Mouse (Mus musculus): Measurements from ENCODE around the gene Stxbp1.

The Stxbp1 gene

DNA sequence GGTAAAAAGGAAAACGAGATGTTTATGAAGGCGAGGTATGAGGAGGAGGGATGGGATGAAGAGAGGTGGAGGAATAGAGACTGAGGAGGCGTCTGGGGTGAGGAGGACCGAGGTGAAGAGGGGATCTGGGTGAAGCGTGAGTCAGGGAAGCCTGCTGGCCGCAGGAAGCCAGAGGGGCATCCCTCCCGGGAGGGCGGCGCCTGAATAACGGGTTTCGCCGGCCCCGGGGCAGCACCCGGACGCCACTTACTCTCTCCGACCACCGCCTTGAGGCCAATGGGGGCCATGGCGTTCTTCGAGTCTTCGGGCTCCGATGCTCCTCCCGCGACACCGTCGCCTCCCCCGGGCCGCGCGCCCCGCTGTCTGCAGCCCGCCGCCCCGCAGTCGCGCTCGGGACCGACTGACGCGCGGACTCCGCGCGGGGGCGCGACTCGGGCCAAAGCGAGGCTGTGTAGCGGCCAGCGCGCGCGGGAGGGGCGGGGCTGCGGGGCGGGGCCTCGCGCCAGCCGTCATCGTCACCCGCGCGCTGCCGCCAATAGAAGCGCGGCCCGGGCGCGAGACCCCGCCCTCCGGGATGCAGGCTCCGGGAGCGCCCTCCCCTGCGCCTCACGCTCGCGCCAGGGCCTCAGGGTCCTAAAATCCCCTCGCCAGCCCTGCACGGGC, at the start of gene Stxbp1:
Stxbp1 (minus strand) TSS at position 441 of the 663 bp plus-strand sequence.
- peak; percentile 79 for DNase-seq (ENCODE audit: low read depth, low spot score)

DNA sequence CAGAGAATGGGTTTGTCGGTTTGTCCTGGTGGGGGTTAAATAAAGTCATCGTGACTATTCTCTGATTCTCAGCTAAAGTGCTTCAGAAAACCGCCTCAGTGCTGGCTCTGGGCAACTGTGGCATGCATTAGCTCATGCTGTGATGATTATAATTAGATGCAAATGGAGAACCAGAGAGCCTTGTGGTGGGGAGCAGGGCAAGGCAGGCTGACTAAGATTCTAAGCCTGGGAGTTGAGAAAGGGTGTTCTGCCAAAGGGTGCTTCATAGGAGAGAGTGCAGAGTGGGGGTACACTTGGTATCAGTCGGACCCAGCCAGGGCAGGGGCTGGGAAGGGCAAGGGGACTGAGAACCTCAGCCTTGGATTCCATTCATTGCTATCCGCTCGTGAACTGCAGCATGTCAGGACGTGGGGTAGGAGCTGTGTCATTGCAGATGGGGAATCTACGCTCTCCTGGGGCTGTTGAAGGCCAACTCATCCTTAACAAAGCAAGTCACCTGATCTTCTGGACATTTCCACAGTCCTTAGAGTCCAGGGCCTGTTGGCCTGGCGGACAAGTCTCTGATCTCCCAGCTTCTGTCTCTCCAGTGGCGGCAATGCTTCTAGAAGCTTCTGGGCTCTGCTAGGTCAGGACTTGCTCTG, 49.6 kb upstream of the Stxbp1 start:
- no peak for DNase-seq (ENCODE audit: low read depth, low spot score)

DNA sequence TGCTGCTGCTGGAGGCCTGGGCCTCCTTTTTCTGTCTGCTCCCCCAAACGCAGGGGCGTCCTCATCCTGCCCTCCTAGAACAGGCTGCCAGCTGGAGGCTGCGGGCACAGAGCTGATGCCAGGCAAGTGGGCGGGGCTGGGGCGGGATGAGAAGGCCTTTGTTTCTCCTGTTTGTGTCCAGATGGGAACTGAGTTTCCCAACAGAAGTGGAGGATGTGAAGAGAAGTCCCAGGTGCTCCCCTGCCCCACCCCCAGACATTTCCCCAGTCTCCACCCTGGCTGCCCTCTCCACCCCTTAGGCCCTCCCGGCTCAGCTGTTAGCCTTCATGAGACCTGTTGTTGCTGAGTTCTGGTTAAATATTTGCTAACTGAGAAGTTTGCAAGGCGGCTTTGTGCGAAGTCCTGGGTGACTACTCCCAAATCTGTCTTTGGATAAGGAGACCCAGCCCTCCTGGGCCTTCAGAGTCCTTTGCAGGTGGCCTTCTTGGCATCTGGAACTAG, 48.6 kb upstream of the Stxbp1 start:
- DNase-seq (ENCODE audit: low read depth, low spot score) = no peak

DNA sequence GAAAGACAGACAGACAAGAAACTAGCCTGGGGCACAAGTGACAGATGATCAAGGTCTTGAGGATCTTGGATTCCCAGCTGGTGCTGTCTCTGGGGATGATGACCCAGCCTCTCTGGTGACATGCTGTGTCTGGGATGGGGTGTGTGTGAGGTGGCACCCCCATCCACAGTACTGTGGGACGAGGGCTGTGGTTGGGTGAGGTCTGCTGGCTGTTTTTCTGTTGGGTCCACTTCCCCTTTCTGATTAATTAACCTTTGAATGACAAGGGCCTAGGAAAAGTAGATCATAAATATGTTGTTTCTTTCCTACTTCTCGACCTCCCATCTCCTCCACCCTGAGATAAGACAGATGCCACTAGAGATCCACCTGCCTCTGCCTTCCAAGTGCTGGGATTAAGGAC, 47.1 kb upstream of the Stxbp1 start:
- no peak for DNase-seq (ENCODE audit: low read depth, low spot score)

DNA sequence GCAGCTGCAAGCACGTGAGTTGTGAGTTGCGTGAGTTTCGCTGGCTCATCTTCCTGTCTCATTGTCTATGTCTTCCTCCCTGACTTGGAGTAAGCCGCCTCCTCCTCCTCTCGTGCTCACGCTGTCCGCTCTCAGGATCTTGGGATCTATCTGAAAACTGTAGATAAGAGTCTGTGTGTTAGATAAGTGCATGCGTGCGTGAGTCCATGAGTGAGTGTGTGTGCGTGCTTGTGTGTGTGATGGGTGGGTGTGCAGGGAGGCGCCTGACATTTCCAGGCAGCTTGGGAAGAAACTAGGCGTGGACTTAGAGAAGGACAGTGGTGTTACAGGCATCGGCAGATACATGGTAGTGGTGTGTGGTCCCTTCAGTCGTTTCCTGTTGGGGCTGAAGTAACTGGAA, 45.4 kb upstream of the Stxbp1 start:
- no peak for DNase-seq (ENCODE audit: low read depth, low spot score)

DNA sequence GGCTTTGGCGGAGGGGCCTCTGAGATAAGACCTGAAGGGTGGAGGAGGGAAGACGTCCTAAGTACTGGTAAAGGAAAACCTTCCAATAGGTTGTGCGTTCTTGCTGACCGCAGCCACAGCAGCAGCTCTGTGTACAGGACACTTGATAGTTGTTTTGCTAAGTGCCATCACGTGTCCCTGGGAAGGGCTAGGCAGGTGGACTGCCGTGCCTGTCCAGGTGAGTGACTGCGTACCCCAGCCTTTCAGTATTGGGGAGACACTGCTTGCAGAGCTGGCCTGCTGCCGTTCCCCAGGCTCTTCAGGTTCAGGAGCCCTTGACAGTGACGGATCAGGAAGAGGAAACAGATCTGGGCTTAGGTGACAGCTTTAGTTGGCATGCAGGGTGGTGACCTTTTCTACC, 44.2 kb upstream of the Stxbp1 start:
- DNase-seq (ENCODE audit: low read depth, low spot score) = no peak

DNA sequence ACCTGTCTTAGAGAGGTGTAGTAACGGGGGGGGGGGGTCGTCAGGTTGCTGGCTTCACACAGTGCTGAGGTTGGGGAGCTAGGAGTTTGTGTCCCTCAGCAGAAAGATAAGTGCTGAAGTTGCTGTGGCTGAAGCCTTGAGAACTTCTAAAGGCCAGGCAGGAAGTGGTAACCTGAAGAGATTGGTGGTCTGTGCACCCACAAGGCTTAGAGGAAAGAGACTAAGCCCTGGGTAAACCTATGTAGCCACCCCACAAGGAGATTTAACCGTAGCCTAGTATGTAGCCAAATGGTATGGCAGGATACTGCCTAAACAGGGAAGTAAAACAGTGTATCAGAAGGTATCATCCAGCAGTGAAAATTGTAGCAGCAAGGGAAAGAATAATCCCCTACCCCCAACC, 43.2 kb upstream of the Stxbp1 start:
- no peak for DNase-seq (ENCODE audit: low read depth, low spot score)

DNA sequence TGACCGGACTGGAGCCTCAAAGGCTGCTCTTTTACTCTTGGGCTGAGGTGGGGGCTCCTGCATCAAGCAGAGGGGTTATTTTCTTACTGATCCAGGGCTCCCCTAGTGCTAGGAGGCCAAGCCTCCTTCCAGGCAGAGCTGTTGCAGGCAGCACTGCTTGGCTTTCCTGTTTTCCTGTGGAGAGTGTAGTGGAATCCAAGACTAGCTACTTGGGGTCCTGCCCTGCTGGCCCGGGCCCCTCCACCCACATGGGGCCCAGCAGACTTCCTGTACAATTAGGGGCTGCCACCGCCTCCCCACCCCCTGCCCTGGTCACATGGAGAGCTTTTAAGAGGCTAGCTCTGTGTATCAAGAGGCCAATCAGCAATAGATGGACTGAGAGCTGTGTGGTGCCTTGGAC, 41.5 kb upstream of the Stxbp1 start:
- DNase-seq (ENCODE audit: low read depth, low spot score) = no peak

DNA sequence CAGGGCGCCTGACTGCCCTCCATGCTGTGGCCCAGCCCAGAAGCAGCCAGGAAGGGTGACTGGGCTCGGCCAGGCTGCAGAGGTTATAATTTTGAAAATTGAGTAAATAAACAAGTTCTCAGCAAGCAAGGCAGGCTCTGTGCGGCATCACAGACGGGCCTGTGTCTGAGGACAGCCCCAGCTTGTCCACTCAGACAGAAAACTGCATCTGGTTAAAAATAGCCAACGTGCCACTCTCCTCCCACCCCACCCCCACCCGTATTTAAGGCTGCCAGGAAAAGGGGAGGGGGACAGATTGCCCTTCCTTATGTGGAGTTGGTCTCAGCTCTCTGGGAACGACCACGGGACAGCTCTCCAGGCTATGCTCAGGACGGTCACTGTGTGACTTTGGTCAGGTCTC, 41.0 kb upstream of the Stxbp1 start:
- DNase-seq (ENCODE audit: low read depth, low spot score) = no peak

DNA sequence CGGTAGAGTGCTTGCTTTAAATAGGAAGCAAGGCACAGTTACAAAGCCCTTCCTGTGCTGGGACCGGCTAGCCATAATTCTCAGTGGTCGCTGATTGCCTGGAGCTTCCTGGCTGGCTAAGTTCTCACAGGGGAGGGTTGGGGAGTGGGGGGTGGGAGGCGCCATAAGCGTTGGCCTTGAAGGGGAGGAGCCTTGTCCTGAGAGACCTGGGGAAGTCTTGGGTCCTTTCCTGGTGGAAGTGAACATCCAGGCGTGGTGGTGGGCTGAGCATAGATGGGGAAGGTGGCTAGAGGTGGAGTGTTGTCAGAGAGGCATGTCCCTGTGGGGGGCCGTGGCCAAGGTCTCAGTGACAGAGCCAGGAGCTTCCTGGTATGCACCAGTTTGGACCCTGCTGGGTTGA, 37.7 kb upstream of the Stxbp1 start:
- no peak for DNase-seq (ENCODE audit: low read depth, low spot score)

DNA sequence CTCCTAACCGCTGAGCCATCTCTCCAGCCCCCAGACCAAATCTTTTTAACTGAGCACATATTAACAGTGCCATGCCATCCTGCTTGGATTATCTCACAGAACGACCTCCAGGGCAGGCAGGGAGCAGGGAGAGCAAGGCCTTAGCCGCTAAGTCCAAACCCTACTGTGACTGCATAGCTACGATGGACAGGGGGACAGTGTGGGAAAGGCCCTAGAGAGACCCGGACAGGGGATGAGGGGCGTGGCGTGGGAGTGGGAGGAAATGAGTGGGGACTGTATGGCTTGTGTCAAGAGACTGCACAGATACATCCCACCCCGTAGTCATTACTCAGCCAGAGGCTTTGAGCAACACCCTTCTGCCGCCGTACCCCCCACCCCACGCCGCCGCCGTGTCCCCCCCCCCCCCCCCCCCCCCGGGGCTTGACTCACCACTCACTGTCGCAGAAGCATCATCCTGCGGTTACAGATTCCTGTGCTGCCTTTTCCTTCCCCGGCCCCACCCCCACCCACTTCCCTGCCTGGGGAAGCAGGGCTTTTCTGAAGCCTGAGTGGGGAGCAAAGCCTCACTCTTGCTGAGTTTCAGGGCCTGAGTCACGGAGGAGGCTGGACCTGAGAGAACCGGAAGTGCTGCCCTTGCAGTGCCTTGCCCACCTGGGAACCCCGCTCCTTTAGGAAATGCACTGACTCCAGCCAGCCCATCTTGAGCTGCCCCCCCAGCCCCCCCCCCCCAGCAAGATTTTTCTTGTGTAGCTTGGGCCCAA, 35.4 kb upstream of the Stxbp1 start:
- DNase-seq (ENCODE audit: low read depth, low spot score) = no peak

DNA sequence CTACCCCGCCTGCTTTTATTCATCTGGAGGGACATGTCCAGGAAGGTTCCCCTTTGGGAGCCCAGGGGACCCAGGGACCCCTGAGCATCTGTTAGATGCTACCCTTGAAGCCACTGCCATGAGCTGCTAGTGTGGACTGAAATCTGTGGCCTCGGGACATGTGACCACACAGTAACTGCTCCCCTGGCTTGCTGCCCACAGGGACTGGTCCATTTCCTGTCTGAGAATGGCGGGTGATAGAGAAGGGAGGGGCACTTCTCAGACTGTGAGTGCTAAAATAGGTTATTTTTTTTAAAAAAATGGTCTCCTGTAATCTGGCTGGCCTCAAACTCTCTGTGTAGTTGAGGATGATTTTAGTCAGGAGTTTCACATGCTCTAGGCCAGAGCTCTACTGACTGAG, 34.7 kb upstream of the Stxbp1 start:
- no peak for DNase-seq (ENCODE audit: low read depth, low spot score)

DNA sequence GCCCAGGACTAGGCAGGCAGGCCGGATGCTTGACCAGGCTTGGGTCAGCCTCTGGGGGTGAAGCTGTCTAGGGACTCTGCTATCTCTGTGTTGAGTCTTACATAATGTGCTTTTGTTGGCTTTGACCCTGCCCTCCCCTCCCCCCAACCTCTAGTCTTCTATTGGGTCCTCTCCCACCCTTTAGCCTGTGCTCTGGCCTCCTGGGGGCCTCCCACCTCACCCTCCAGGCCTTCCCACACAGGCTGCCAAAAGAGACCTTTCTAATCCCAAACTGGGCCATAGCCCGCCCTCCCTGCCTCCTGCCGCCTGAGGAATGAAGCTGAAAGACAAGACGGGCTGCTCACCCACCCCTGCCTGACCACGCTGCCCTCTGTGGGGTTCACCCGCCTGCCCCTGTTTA, 34.0 kb upstream of the Stxbp1 start:
- no peak for DNase-seq (ENCODE audit: low read depth, low spot score)

DNA sequence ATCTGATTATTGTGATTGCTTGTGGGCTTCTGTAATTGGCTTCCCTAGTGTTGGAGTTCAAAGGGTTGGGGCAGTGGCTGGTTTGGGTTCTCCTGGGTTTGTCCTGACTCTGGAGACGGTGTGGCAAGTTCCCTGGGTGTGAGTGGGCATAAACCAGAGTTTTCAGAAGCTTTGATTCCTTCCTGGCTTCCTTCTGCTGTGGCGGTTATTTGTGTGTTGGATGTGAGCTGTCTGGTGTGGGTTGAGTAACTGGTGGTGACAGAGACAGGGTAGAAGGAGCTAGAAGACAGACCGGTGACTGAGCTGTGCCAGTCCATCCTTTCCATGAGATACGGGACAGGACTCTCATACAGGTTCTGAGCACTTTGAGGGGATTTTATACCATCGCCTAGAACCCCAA, 32.5 kb upstream of the Stxbp1 start:
- DNase-seq (ENCODE audit: low read depth, low spot score) = no peak

DNA sequence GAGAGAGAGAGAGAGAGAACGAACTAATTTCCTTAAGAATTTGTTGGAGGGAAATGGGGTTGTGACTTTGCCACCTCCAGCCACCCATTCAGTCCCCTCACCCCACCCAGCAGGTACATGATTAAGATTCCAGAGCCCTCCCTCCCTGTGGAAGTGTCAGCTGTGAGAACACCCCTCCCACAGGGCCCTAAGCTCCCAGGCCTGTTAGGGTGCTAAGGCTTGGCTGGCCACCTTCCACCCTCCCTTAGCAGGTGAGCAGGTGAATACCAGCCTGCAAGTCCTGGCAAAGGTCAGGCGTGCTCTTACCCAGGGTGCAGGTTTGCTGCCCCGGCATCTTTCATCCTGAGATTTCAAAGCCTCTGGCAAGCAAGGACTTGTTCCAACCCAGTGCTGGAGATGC, 31.4 kb upstream of the Stxbp1 start:
- DNase-seq (ENCODE audit: low read depth, low spot score) = no peak

DNA sequence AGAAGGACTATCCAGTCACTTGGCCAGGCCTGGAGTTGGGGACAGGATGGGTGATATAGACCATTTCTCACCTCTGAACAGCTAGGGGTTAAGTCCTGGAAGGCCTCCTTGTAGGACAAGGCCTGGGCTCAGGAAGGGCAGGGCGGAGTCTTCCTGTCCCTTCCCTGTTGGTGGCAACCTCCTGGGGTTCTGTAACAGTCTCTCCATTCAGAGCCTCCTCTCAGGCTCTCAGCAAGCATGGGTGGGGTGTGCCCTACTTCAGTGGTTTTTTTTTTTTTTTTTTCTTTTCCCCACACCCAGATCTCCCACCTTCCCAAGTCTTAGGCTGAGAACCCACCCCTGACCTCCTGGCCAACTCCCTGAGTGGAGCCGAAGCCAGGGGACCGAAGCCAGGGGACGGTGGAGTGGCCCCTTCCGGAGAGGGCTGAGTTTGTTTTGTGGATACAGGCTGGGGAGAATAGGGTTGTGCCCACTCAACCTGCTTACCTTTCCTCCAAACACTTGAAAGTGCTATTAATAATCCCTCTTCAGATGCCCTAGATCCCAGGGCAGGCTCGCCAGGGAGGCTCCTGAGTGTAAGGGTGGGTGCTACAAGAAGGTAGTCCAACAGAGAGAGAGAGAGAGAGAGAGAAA, 30.8 kb upstream of the Stxbp1 start:
- DNase-seq (ENCODE audit: low read depth, low spot score) = no peak

DNA sequence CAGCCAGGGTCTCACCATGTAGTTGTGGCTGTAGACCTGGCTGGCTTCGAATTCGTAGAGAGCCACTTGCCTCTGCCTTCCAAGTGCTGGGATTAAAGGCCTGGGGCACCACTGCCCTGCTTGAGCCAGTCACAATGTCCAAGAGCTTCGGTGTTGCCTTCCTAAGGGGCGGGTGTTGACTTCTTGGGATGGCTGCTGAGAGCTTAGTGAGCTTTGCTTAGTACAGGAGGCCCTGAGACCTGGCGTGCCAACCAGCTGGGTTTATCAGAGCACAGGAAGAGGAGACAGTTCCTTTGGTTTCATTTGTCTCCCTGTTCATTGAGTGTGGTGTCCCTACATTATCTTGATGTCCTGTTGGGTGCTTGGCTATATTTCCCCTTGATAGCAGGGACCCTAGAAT, 30.3 kb upstream of the Stxbp1 start:
- no peak for DNase-seq (ENCODE audit: low read depth, low spot score)

DNA sequence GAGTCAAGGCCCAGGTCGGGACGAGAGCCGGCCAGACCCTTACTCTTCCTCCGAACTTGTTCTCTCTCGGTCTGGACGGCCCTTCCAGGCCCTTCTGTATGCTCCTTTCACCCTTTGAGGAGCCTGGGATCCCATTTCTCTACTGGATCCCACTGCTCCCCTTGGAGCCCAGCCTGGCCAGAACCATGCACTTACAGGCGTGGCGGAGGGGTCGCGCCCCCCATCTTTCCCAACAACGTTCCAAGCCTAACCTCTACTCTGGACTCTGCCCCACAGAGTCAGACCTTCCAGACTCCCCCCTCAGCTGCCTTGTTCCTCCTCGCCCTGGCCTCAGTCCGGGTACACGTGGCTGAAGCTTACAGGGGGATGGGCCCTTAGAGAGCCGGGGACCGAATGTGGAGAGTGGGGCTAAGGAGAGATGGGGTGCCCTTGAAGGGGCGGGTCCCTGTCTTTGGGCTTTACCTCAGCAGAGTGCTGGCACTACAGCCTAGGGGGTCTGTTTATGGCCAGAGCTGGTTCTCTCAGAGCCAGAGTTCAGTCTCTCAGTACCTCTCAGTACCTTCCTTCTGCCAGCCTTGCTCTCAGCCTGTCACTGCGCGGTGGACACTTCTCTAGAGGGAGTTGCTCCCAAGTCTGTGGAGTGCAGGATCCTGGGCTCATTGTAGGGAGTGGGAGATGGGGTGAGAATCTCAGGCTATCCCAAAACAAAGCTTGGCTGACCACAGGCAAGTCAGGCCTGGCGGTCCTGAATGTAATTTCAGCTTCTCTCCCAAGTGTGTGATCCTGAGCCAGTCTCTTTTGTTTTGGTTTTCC, 29.7 kb upstream of the Stxbp1 start:
- no peak for DNase-seq (ENCODE audit: low read depth, low spot score)

DNA sequence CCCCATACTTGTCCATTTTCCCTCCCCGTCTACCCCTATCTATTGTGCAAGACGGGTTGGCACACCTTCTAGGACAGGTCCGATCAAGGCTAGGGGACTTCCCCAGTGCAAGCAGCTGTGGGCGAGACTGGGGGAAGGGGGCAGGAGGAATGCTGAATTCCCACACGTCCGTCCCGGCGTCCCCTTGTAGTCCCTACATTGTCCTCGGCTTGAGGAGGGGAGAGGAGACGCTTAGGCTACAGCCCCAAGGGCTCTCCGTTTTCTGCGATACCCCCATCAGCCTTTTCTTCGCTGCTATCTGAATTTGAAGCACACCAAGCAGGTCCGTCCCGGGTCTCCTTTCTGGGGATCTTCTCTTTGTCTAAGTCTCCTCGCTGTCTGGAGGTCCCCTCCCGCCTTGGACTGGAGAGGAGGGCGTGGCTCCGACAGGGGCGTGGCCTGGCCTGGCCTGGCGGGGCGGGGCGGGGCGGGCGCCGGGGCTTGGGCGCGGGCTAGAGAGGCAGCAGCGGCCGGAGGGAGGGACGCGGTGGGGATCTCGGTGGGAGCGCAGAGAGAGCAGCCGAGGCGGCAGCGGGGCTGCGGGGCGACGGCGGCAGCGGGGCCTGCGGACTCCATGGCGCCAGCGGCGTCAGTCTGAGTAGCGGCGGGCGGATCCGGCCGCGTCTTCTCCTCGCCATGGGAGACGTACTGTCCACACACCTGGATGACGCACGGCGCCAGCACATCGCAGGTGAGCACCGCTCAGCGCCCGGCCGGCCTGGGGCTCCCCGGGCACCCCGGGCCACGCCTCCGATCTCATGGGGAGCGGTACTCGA, 28.8 kb upstream of the Stxbp1 start, which contains the start of gene Fam129b:
Fam129b (plus strand) TSS at position 440 of the 815 bp plus-strand sequence.
- DNase-seq (ENCODE audit: low read depth, low spot score) = no peak

DNA sequence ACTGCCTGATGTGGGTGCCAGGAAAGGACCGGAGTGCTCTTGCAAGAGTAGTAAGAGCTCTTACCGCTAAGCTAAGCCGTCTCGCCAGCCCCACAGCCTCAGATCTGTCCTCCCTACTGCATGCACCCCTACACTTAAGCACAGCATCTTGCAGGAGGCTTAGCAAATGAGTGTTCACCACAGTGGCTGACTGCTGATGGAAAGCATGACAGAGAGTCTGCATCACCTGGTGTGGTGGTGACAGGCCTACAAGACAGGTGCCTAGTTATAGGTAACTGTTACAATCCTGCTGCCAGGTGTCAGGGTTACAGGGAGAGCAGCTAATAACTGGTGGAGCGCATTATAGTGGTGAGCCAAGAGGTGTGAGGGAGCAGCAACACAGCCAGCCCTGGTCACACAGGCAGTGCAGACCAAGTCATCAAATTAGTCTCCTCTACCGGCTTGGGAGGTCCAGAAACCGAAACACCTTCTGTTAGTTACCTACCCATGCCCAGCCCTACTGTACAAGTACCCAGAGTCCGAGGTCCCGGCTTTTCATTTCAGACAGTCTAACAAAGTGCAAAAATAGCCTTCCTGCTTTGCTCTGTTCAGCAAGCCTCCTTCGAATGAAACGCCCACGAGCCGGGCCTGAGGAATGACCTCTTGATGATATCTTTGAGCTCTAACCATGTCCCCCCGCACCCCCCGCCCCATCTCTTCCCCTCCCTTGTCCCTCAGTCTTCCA, 28.1 kb upstream of the Stxbp1 start:
- DNase-seq (ENCODE audit: low read depth, low spot score) = no peak

All from telencephalon, adult 2 months (tissue).